Mouse (Mus musculus) hindbrain, embryonic 16.5 days (tissue): ENCODE results near the gene Zfp169. TPM values are rescaled to one million over a fixed set of nuclear protein-coding genes. Genes with fewer than 3 reads are reported as not detected.

ENCODE experiments used
- microRNA counts: library from miRNA; unstranded; fragments of <30 nt; microRNA quantifications from one replicate; lab custom pipeline; 2016
- microRNA-seq: library from miRNA; unstranded; fragments of <30 nt; microRNA quantifications from one replicate; pipeline ENCODE4, GENCODE M21; 2017
- polyA plus RNA-seq: library from polyadenylated mRNA; unstranded; fragments of >200 nt; fragmentation: Nextera tagmentation; extraction: Ambion mirVana; gene quantifications from 2 replicates; pipeline ENCODE4 v1.2.1, GENCODE M21; 2015

The Zfp169 gene
- polyA plus RNA-seq, 1 experiment from 2014 or later, result 5.7 TPM

MicroRNA genes within 50 kb of the gene (microRNA counts, 519-probe panel; counts per million panel counts)
- microRNA mmu-let-7a (lab: Ali Mortazavi, UCI) (4,086 counts per million, percentile 98 among the panel's probes with 10 or more counts), microRNA mmu-let-7d (lab: Ali Mortazavi, UCI) (3,979 counts per million, percentile 96 among the panel's probes with 10 or more counts), microRNA mmu-let-7f (lab: Ali Mortazavi, UCI) (3,459 counts per million, percentile 89 among the panel's probes with 10 or more counts)

Small RNA genes lying within 50 kb of the gene (microRNA-seq; reads per million reads assigned to microRNA genes)
- gene Gm24111 (not detected), gene Mirlet7a-1 (272 reads per million, percentile 63 among the genes with 10 or more reads in this experiment), gene Mirlet7d (9,159 reads per million, percentile 95 among the genes with 10 or more reads in this experiment), gene Mirlet7f-1 (not detected)

Other genes with a start within 250 kb of the Zfp169 start
- gene A830005F24Rik, start 119 bp upstream of the Zfp169 start, polyA plus RNA-seq, result 3.0 and 4.0 TPM in 2 replicates
- 14.7 and 17.4 TPM in 2 replicates for gene Ptpdc1, start 112.2 kb upstream of the Zfp169 start, polyA plus RNA-seq
- gene Barx1, start 149.5 kb upstream of the Zfp169 start, polyA plus RNA-seq, result 0.26 TPM in 1 of 2 replicates, not detected in the other